Mouse (Mus musculus) G1E (cell line): ENCODE measurements around the gene Hpcal1.

ENCODE experiments used
- CTCF ChIP-seq: IDR thresholded peaks from 2 replicates; pipeline ENCODE4 v1.5.1; 2012; ENCODE audit warnings: low read depth, low read length, inconsistent platforms, mixed read lengths
- GATA1 ChIP-seq: IDR thresholded peaks from 2 replicates; pipeline ENCODE4 v1.6.1; 2012; ENCODE audit warnings: borderline replicate concordance, low read length, inconsistent platforms, mixed read lengths
- POLR2AphosphoS5 ChIP-seq: IDR thresholded peaks from 2 replicates; pipeline ENCODE4 v1.6.1; 2012; ENCODE audit warnings: low read depth, low read length, inconsistent platforms; ENCODE audit not compliant: insufficient replicate concordance
- TAL1 ChIP-seq: conservative IDR thresholded peaks from 2 replicates; pipeline ENCODE4 v1.6.1; 2012; ENCODE audit warnings: low read depth, low read length, inconsistent platforms, mixed read lengths

- TF ChIP-seq TAL1 (no peak), CTCF (no peak), GATA1 (no peak), POLR2AphosphoS5 (no peak)
These were observed 71.8 kb downstream of the Hpcal1 start for GRCm38 (mm10) chr12:17762286-17762933.
